Mouse (Mus musculus) kidney, postnatal 25 days (tissue): ENCODE measurements around the gene Hemgn.

ENCODE experiments used
- DNase-seq, 2 experiments: peaks; one replicate each; pipeline ENCODE4 v3.0.0; 2021; ENCODE audit warnings: mixed read lengths in 2 of 2

Gene Hemgn

DNA sequence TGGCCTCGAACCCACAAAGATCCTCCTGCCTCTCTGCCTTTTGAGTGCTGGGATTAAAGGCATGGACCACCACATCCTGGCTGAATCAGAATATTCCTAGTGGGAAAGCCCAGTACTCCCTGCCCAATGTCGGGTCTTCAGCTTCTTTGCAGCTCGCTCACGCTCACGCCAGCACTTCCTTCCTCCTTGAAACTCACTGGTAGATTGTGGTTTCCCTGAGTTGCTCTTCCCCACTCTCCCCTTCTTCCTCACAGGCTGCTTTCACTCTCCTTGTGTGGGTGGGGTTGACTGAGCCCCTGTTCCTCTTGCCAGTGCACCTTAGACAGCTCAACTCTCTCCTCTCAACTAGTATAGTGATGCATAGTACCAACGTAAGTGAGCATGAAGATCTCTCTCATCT lies 1.8 kb downstream of the Hemgn start:
- no peak for DNase-seq

DNA sequence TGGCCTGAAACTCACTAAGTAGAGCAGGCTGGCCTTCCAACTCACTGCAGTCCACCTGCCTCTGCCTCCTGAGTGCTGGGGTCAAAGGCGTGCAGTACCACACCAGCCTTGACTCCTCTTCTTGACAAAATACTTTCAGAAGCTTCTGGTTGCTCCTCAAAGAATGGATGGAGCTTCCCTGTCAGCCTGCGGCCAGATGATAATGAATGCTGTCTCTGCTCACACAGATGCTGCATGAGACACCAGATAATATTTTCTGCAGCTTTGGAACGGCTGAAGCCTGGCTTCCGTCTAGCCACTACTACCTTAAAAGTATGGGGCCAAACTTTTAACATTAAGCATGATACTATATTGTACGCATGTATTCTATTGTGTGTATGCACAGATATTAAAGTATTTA lies 2.6 kb downstream of the Hemgn start:
- DNase-seq = no peak

GRCm38 (mm10) chr4:46406966-46407703 lies 6.2 kb downstream of the Hemgn start:
- DNase-seq = no peak

DNA sequence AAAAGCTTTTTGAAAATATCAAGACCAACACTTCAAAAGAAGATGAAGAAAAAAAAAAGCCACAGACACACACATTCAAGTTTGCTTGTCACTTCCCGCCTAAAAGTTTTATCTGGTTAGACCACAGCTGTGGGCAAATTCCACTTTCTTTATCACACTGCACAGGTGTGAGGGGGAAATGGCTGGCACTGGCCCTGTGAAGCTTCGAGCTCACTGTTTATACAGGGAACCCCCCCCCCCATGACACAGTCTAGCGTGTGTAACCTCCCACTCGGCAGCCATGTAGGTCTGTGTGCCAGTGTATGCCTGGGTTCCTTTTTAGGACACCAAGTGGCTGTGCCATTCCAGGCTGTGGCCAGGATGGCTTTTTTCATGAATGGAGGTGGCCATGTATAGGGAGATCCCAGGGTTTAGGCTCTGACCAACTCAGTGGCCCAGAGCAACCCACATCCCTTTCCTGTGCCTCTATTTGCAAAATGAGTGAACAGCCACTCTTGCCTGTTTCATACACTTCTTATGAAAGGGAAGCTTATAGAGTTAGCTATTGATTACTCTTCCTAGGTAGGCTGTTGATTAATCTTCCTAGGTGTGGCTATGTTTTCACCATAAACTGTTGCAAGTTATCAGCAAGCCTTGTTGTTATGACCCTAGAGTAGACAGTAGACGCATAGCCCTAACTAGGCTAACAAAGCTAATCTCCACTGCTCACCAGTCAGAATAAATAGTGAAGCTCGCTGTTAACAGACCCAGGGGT lies 9.1 kb downstream of the Hemgn start:
- DNase-seq = no peak

- DNase-seq = no peak
Observed at GRCm38 (mm10) chr4:46398839-46399238, 14.5 kb downstream of the Hemgn start.

GRCm38 (mm10) chr4:46395736-46396135 lies 17.6 kb downstream of the Hemgn start:
- DNase-seq = no peak

- DNase-seq = no peak
Observed at GRCm38 (mm10) chr4:46394388-46394787, 18.9 kb downstream of the Hemgn start.

DNA sequence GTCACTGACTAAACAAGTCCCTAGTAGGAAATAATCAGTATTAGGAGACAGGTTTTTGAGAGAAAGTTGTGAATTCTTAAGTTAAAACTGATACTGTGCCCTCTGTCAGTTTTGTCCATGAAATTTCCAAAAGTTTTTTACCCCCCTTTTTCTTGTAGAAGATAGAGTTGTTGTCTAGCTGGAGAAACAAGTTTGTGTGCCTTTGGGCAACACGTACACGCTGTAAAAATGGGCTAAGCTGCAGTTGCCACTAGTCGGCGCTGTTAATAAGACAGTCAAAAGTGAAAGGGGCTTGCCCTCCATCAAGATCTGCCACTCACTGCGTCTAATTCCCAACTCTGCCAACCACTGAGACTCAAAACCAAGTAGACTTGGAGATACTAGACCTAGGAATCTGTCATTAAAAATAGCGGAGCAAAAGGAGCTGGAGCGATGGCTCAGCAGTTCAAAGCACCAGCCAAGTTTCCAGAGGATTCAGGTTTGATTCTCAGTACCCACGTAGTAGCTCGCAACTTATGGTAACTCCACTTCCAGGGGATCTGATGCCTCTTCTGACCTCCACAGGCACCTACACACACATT lies 22.8 kb downstream of the Hemgn start:
- peak; percentile 85 to 87 for DNase-seq

DNA sequence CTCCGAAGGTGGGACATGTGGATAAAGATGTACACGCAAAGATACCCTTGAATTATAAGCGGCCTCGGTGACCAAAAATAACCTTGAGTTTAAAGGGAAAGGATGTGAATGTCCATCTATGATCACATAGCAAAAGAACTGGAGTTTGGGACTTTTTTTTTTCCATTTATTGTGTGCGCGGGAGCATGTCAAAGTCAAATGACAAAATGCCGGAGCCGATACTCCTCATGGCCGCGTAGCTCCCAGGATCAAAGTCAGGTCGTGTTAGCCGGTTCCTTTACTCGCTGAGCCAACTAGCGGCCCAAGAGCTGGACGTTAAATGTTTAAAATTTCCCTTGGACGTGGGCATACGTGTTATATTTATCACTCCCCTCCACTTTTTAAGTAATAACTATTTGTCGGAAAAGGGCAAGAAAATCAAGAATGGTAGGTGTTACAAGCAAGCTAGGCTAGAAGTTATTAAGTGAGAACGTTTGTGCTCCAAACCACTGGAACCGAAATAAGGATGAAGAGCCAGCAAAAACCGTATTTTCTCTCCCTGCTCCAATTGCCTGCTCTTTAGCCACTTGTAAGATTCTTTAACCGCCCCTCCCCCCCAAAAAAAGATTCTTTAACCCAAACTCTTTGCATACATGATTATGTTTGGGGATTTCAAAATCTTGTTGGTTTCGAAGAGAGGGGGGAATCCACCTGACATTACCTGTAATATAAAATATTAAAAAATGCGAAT lies 23.5 kb downstream of the Hemgn start:
- peak; percentile 44 to 61 for DNase-seq

DNA sequence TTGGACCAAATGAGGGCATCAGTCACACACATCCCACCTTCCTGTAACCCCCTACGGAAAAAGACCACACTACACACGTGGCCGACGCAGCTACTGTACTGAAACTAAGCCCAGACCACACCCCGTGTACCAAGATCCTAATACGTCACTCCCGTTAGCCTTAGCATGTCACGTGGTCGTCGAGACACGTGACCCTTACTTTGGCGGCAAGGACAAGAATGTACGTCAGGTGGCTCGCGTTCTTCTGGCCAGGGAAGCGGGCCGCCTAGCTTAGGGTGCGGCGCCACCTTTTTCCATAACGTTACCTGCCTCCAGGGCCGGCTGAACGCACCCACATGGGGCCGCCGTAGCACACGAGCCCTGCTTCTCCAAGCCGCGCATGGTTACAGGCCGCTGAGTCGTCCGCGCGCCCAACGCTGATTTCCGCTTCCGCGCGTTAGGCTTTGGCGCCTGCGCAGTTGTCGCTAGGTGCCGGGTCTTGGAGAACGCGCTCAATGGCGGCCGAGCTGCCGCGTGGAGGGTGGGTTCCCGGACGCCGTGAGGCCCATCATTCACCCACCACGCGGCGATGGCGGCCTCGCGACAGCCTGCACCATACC lies 24.2 kb downstream of the Hemgn start, which contains the start of gene Trmo:
Trmo (minus strand) TSS at position 425 of the 599 bp plus-strand sequence.
- peak; percentile 96 to 97 for DNase-seq

DNA sequence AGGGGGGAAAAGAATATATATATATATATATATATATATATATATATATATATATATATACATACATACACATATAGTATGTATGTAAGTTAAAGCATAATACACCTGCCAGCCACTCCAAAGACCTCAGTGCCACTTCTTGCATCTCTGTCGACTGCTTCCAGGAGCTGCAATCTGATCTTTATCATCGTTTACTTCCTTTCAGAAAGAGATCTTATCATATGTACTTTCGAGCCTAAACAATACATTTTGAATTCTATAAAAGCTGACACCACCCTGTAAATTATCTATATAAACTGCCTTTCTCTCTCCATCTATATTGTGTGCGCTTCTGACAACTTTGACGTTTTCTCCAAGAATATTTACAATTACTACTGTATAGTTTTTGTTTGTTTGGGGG lies 24.8 kb downstream of the Hemgn start:
- no peak for DNase-seq

DNA sequence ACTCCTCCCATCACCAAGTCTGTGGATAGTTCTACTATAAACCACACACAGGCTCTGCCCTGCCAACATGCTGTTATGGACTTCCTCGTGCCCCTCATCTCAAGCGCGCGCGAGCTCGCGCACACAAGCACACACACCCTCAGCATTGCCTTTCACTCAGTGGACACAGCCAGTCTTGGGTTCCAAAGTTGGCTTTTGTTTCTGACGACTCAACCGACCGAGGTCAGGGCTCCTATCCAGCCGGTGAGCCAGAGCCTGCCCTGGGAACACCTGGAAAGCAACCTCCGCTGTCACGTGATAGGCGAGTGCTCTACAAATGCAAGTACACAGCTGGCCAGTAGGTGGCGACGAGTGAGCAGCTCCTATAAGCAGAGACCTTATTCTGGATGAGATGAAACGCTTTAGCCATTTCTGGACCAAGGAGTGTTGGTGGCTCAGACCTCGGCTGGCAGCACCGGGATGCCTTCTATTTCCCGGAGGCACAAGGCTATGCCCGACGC lies 38.4 kb downstream of the Hemgn start:
- peak; percentile 92 for DNase-seq

GRCm38 (mm10) chr4:46374455-46374854 lies 38.9 kb downstream of the Hemgn start:
- peak in 1 of 2 experiments; percentile 49 for DNase-seq

- peak; percentile 64 to 83 for DNase-seq
Observed at GRCm38 (mm10) chr4:46371030-46371429, 42.3 kb downstream of the Hemgn start.

GRCm38 (mm10) chr4:46370406-46370805 lies 42.9 kb downstream of the Hemgn start:
- DNase-seq = peak in 1 of 2 experiments; percentile 54

GRCm38 (mm10) chr4:46369070-46369469 lies 44.2 kb downstream of the Hemgn start:
- DNase-seq = no peak

DNA sequence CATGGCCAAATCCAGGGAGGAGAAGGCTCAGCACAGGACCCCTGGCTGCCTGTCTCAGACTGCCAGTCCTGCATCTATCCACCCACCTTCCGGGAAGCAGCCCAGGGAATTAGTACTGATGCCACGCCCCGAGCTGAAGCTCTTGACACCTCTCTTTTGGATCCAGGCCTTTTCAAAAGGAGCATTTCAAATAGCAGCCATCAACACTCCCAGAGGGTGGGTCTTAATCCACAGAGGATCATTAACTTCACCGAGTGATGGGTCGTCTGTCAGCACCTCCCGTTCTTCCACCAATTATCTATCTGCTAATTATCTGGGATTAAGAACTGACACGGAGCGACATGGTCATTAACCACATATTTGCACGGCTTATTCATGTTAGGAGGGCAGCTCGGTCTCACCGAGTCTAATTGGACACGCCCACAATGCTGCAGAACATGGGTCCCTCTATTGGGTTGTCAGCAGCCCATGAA lies 45.8 kb downstream of the Hemgn start:
- DNase-seq = no peak

DNA sequence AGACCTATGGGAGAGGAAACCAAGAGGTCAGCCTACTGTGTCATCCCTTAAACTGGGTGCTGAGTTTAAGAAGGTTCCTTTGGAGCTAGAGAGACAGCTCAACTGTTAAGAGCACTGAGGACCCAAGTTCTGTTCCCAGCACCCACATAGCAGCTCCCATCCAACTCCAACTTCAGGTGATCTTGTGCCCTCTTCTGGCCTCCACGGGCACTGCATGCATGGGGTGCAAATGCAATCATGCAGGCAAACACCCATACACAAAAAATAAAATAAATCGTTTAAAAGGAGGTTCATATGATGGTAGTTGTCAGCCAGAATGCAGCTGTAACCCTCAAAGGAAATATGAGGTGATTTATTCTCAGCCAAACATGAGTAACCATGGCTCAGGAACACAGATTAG lies 48.9 kb downstream of the Hemgn start:
- DNase-seq = no peak

DNA sequence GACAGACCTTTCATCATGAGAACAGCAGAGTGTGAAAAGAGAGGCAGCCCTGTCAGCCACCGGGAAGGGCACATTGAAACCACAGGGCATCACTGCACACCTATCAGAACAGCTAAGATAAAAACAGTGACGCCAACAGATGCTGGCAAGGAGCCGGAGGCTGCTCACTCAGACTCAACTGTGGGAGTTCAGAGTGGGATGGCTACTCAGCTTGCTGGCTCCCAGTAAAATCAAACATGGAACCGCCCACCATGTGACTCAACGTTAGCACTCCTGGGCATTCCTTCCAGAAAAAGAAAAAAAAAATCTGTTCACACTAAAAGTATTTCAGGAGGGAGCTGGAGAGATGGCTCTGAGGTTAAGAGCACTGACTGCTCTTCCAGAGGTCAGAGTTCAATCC lies 52.0 kb downstream of the Hemgn start:
- no peak for DNase-seq

- no peak for DNase-seq
Observed at GRCm38 (mm10) chr4:46359539-46360253, 53.6 kb downstream of the Hemgn start.

- peak; percentile 47 to 65 for DNase-seq
Observed at GRCm38 (mm10) chr4:46356351-46357133, 56.8 kb downstream of the Hemgn start.
